Mouse (Mus musculus) heart, postnatal 0 days (tissue): ENCODE data around the gene Dbi. TPM values are rescaled to one million over a fixed set of nuclear protein-coding genes. Genes with fewer than 3 reads are reported as not detected.

Experiments used
- ATAC-seq: fragments of 200-750 bp; cut with Nextera tagmentation; 2 replicates; pipeline ENCODE4 v1.8.0; 2017; ENCODE audit warnings: low read depth, moderate number of reproducible peaks, moderate library complexity; ENCODE audit not compliant: insufficient read depth
- DNase-seq: peaks from one replicate; pipeline ENCODE4 v3.0.0-alpha.2; 2016; ENCODE audit warnings: low spot score
- H3K27ac ChIP-seq: fragments of 300-500 bp; sonication (generic); 2 replicates; pipeline ENCODE4 v1.5.1; 2014; ENCODE audit warnings: low read depth, mild to moderate bottlenecking
- H3K27me3 ChIP-seq: fragments of 300-500 bp; sonication (generic); 2 replicates; pipeline ENCODE4 v1.6.1; 2014; ENCODE audit warnings: low read length, mixed read lengths; ENCODE audit not compliant: control insufficient read depth, insufficient read depth
- H3K36me3 ChIP-seq: fragments of 300-500 bp; sonication (generic); replicated peaks from 2 replicates; pipeline ENCODE4 v1.6.1; 2014; ENCODE audit warnings: low read length, mixed read lengths; ENCODE audit not compliant: control insufficient read depth, insufficient read depth
- H3K4me1 ChIP-seq: fragments of 300-500 bp; sonication (generic); 2 replicates; pipeline ENCODE4 v1.6.1; 2014; ENCODE audit warnings: antibody characterized with exemption; ENCODE audit not compliant: control insufficient read depth, insufficient read depth
- H3K4me2 ChIP-seq: fragments of 300-500 bp; sonication (generic); 2 replicates; pipeline ENCODE4 v1.6.1; 2014; ENCODE audit warnings: low read depth, mild to moderate bottlenecking, low read length, moderate library complexity
- H3K4me3 ChIP-seq: fragments of 300-500 bp; sonication (generic); 2 replicates; pipeline ENCODE4 v1.5.1; 2014; ENCODE audit warnings: low read depth, low read length
- H3K9ac ChIP-seq: fragments of 300-500 bp; sonication (generic); replicated peaks from 2 replicates; pipeline ENCODE4 v1.6.1; 2014; ENCODE audit warnings: low read depth, low read length, mixed read lengths
- H3K9me3 ChIP-seq: fragments of 300-500 bp; sonication (generic); replicated peaks from 2 replicates; pipeline ENCODE4 v1.6.1; 2016; ENCODE audit warnings: low read length; ENCODE audit not compliant: control insufficient read depth
- CTCF ChIP-seq: IDR thresholded peaks from 2 replicates; pipeline ENCODE4 v1.5.1; 2016; ENCODE audit warnings: antibody characterized with exemption, control low read depth, low read depth
- EP300 ChIP-seq: IDR thresholded peaks from 2 replicates; pipeline ENCODE4 v1.6.1; 2016; ENCODE audit warnings: antibody characterized with exemption, low read depth
- WGBS: fragments of 180-500 bp; shearing (Covaris S2); extraction: QIAGEN DNeasy Blood & Tissue Kit; methylation state at CpG from one replicate; pipeline ENCODE4 v1.1.7; 2014; 5-methylcytosine and 5-hydroxymethylcytosine counted together
- polyA plus RNA-seq: library from polyadenylated mRNA; unstranded; fragments of >200 nt; fragmentation: Nextera tagmentation; extraction: Ambion mirVana; gene quantifications from 2 replicates; pipeline ENCODE4 v1.2.1, GENCODE M21; 2015
- total RNA-seq: library from RNA; depleted of rRNA; stranded (reverse); fragments of >200 nt; gene quantifications from 2 replicates; pipeline ENCODE4 v1.2.3, GENCODE M21; 2014; ENCODE audit warnings: low replicate concordance

Dbi gene
- total and polyA plus RNA-seq, 2 experiments from 2014 or later, result 261 to 1,218 TPM

DNA sequence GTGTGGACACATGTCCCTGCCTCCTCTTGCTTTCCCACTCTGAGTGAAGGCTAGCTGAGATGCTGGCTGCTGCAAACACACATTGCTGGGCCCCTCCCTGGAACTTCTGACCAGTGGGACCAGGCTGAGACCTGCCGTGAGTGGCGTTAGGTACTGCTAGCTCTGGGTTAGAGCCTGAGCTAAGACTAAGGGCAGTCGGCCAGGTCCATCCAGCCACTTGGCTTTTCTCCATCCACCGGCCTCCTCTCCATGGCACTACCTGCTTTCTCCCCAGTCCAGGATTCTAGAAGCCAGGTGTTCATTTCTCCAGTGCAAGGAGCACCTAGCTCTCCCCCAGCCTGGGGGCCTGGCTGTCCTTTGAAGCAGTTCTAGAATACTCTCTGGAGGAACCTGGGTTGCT lies 45.9 kb downstream of the Dbi start:
- DNase-seq, result no peak
- peaks cover 8% of the 10 kb centered on the region; the same call in 1 of the 2 replicates for H3K4me1 ChIP-seq
- no peak overlapping the region for H3K4me2 ChIP-seq
- no peak overlapping the region for H3K4me3 ChIP-seq
- no peak overlapping the region for H3K9ac ChIP-seq
- TF ChIP-seq CTCF (no peak), EP300 (no peak)
- H3K9me3 ChIP-seq, result no peaks in the 10 kb centered on the region
- no peaks in the 10 kb centered on the region for H3K36me3 ChIP-seq
- peaks cover 8% of the 10 kb centered on the region; the same call in 1 of the 2 replicates for H3K27me3 ChIP-seq
- ATAC-seq, result no peak
- 41% methylated on average over 4 of the region's 4 CpGs for WGBS
- H3K27ac ChIP-seq, result no peak overlapping the region

DNA sequence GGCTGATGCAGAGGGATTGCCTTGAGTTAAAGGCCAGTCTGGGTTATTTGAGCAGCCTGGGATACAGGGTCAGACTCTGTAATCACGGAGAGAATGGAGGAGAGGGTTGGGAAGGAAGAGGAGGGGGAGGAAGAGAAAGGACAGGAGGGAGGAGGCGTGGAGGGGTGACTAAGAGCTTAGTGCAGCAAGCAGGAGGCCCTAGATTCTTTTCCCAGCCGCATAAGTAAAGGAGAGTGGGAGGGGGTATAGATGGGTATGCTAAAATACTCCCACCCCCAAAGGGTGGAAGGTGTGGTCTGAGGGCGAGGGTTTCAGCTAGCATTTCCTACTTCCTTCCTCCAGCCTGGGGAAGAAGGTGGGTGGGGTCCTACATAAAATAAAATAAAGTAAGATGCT lies 46.6 kb downstream of the Dbi start:
- peaks cover 8% of the 10 kb centered on the region; the same call in 1 of the 2 replicates for H3K27me3 ChIP-seq
- peak overlapping the region; percentile 88 for H3K4me2 ChIP-seq
- H3K4me3 ChIP-seq, result 0 out of 2 replicates have a peak overlapping the region, but pooled peaks have one; percentile 47
- peaks cover 8% of the 10 kb centered on the region; the same call in 1 of the 2 replicates for H3K4me1 ChIP-seq
- TF ChIP-seq EP300 (no peak), CTCF (no peak)
- H3K36me3 ChIP-seq, result no peaks in the 10 kb centered on the region
- H3K9ac ChIP-seq, result no peak overlapping the region
- 36% methylated on average over 4 of the region's 4 CpGs for WGBS
- H3K9me3 ChIP-seq, result no peaks in the 10 kb centered on the region
- no peak overlapping the region for H3K27ac ChIP-seq
- DNase-seq (no peak), ATAC-seq (no peak)

DNA sequence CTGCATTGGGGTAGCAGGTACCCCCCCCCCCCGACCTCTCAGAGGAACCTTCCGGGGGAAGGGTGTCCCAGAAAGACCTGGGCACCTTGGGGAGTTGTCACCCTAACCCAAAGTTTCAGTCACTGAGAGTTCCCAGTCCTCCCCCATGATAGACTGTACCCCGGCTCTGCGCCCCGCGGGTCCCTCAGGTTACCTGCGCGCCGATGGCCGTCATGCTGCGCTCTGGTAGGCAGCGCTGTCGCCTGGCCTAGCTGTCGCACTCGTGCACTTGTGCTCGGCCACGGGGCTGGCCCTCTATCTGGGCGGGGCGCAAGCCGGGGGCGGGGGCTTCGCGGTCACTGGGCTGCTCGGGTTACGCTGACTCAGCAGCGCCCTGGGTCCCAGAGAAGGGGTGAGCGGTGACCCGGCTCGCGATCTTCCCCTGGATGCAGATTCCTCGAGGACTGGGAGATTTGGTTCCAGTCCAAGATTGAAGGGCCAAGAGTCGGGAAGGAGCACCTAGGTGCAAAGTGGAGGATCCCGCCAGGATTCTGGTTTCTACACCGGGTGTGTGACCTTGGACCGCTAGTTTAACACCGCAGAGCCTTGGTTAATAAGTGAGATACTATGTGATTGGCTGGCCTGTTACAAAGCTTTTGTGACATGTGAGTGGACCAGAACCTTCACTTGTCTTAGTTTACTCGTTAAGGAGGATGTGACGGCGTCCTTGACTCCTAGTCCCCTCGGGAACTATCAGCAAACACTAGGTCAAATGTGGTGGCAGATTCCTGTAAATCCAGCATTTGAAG lies 47.2 kb downstream of the Dbi start, which contains the start of gene Tmem37:
Gene Tmem37 (minus strand): TSS at position 556 of the 788 bp plus-strand sequence.
- peak within 1 kb of the TSS; percentile 47 for H3K4me3 ChIP-seq
- no peak within 1 kb of the TSS for H3K27ac ChIP-seq
- peak within 1 kb of the TSS; percentile 8; the same call in 1 of the 2 replicates for H3K9ac ChIP-seq
- H3K27me3 ChIP-seq, result peaks cover 8% of the 10 kb centered on the region; the same call in 1 of the 2 replicates
- DNase-seq (peak; percentile 61), ATAC-seq (peak; percentile 83)
- no peaks in the 10 kb centered on the region for H3K9me3 ChIP-seq
- WGBS, result 4% methylated on average over 34 of the region's 40 CpGs
- H3K36me3 ChIP-seq, result no peaks in the 10 kb centered on the region
- H3K4me2 ChIP-seq, result peak within 1 kb of the TSS; percentile 88
- TF ChIP-seq EP300 (no peak), CTCF (no peak)
- H3K4me1 ChIP-seq, result peaks cover 8% of the 10 kb centered on the region; the same call in 1 of the 2 replicates

DNA sequence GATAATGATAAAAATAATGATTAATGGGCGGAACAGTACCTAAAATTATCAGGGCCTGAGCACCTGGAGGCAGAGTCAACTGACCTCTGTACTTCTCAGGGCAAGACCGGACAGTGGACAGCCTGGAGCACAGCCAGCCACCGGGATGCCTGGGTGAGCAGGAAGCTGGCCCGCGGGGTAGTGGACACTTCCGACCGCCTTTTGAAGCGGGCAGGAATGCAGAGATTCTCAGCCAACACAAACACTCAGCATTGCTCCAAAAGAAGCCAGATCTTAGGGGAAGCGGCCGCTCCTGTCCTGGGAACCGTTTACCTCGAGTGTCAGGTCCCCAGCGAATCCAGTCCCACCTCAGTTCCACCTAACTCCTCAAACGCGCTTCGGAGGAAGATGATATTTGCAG lies 48.0 kb downstream of the Dbi start:
- Histone ChIP-seq H3K36me3 (no peaks in the 10 kb centered on the region), H3K27me3 (peaks cover 8% of the 10 kb centered on the region; the same call in 1 of the 2 replicates), H3K9me3 (no peaks in the 10 kb centered on the region), H3K4me1 (peaks cover 8% of the 10 kb centered on the region; the same call in 1 of the 2 replicates), H3K9ac (0 out of 2 replicates have a peak overlapping the region, but pooled peaks have one; percentile 8), H3K4me2 (peak overlapping the region; percentile 88), H3K27ac (no peak overlapping the region), H3K4me3 (peak overlapping the region; percentile 47)
- ATAC-seq, result no peak
- TF ChIP-seq CTCF (no peak), EP300 (no peak)
- no peak for DNase-seq
- WGBS, result 4% methylated on average over 16 of the region's 16 CpGs

DNA sequence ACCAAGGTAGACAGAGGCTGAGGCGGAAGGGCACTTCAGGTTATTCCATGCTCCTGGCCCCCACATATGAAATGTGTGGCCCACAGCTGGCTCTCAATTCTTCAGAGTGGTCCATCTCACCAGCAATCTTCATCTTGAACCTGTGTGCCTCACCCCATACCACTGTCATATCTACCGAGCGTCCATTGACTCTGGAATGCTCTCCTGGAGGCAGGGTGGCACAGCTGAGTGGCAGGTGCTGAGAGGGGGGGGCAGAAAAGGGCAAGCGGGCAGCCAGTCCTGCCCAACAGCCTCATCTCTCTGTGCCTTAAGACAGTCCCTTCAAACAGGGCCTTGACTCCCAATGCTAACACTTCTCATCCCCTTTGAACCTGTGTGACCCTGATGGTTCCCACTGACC lies 49.7 kb downstream of the Dbi start:
- no peak for TF ChIP-seq CTCF
- TF ChIP-seq EP300, result no peak
- Histone ChIP-seq H3K9me3 (no peaks in the 10 kb centered on the region), H3K27me3 (peaks cover 8% of the 10 kb centered on the region; the same call in 1 of the 2 replicates), H3K4me3 (no peak overlapping the region), H3K36me3 (no peaks in the 10 kb centered on the region), H3K27ac (no peak overlapping the region), H3K4me2 (no peak overlapping the region), H3K9ac (no peak overlapping the region), H3K4me1 (peaks cover 8% of the 10 kb centered on the region; the same call in 1 of the 2 replicates)
- WGBS, result 70% methylated on average over 4 of the region's 4 CpGs
- no peak for DNase-seq
- ATAC-seq, result no peak
